Mouse (Mus musculus): ENCODE results near the gene Olfr294. TPM values are rescaled to one million over a fixed set of nuclear protein-coding genes. Genes with fewer than 3 reads are reported as not detected.

Gene Olfr294
- polyA plus RNA-seq (2016; fragmentation: Nextera tagmentation; extraction: Ambion mirVana) = not detected in 2 replicates

GRCm38 (mm10) chr7:86616543-86616942 is at the start of gene Olfr294:
Gene Olfr294 (minus strand): TSS chr7:86616643.
- Histone ChIP-seq H3K4me3 (no peak within 1 kb of the TSS), H3K36me3 (no peaks in the 10 kb centered on the region), H3K4me2 (replicated peaks) (no peak within 1 kb of the TSS), H3K9me3 (replicated peaks) (no peaks in the 10 kb centered on the region), H3K27ac (no peak within 1 kb of the TSS), H3K4me1 (no peaks in the 10 kb centered on the region), H3K9ac (no peak within 1 kb of the TSS), H3K27me3 (no peaks in the 10 kb centered on the region)
- 69% methylated on average over 2 of the region's 2 CpGs for WGBS
- no peak for ATAC-seq (ENCODE audit: low FRiP score)

DNA sequence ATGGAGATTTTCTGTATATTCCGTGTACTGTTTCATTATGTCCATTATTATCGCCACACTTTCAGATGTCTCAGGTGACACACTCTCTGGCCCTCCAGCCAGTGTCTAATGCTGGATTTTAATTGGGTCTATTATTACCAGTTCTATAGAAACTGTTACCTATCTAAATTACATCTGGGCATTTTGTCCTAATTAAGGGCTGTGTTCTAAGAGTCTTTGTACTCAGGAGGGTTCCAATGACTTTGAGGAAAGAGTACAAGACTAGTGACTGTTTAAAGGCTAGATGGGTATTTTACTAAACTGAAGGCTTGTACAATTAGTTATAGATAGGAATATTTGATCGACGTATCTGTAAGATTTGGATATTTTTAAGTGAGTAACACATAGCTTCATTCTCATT is 32.3 kb upstream of the Olfr294 start, which contains the start of gene Olfr293:
Olfr293 (plus strand) TSS at position 301 of the 400 bp plus-strand sequence.
- no peak within 1 kb of the TSS for H3K4me3 ChIP-seq
- no peaks in the 10 kb centered on the region for H3K27me3 ChIP-seq
- H3K9ac ChIP-seq = no peak within 1 kb of the TSS
- H3K36me3 ChIP-seq = no peaks in the 10 kb centered on the region
- no peaks in the 10 kb centered on the region for H3K4me1 ChIP-seq
- ATAC-seq (ENCODE audit: low FRiP score) = no peak
- no peaks in the 10 kb centered on the region for H3K9me3 ChIP-seq (replicated peaks)
- 91% methylated on average over 4 of the region's 4 CpGs for WGBS
- no peak within 1 kb of the TSS for H3K4me2 ChIP-seq (replicated peaks)
- no peak within 1 kb of the TSS for H3K27ac ChIP-seq

DNA sequence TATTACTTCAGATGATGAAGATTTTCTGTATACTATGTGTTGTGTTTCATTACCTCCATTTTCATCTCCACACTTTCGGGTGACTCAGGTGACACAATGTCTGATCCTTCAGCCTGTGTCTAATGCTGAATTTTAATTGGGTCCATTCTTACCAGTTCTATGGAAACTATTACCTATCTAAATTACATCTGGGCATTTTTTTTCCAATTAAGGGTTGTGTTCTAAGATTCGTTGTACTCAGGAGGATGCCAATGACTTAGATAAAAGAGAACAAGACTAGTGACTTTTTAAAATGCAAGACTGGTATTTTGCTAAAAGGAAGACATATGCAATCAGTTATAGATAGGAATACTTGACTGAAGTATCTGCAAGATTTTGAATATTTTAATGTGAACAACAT is 32.9 kb downstream of the Olfr294 start, which contains the start of gene Olfr295:
Olfr295 (plus strand) TSS at position 301 of the 400 bp plus-strand sequence.
- H3K27ac ChIP-seq = no peak within 1 kb of the TSS
- 85% methylated on average over 2 of the region's 2 CpGs for WGBS

More for the DNA sequence above, 32.9 kb downstream of the Olfr294 start, which contains the start of gene Olfr295:
- no peaks in the 10 kb centered on the region for H3K9me3 ChIP-seq (replicated peaks)
- no peak within 1 kb of the TSS for H3K4me2 ChIP-seq (replicated peaks)
- no peak within 1 kb of the TSS for H3K9ac ChIP-seq
- no peaks in the 10 kb centered on the region for H3K27me3 ChIP-seq
- no peaks in the 10 kb centered on the region for H3K36me3 ChIP-seq
- H3K4me1 ChIP-seq = no peaks in the 10 kb centered on the region
- ATAC-seq (ENCODE audit: low FRiP score) = no peak
- H3K4me3 ChIP-seq = no peak within 1 kb of the TSS

Other genes with a start within 250 kb of the Olfr294 start
- gene Olfr305, start 249.7 kb downstream of the Olfr294 start, polyA plus RNA-seq (2016; fragmentation: Nextera tagmentation; extraction: Ambion mirVana) = not detected in 2 replicates
- not detected in 2 replicates for gene Olfr304, start 230.0 kb downstream of the Olfr294 start, polyA plus RNA-seq (2016; fragmentation: Nextera tagmentation; extraction: Ambion mirVana)
- gene Olfr303, start 218.9 kb downstream of the Olfr294 start, polyA plus RNA-seq (2016; fragmentation: Nextera tagmentation; extraction: Ambion mirVana) = not detected in 2 replicates
- not detected in 2 replicates for gene Olfr301, start 212.8 kb downstream of the Olfr294 start, polyA plus RNA-seq (2016; fragmentation: Nextera tagmentation; extraction: Ambion mirVana)
- not detected in 2 replicates for gene Olfr299, start 156.7 kb downstream of the Olfr294 start, polyA plus RNA-seq (2016; fragmentation: Nextera tagmentation; extraction: Ambion mirVana)
- not detected in 2 replicates for gene Olfr298, start 124.2 kb downstream of the Olfr294 start, polyA plus RNA-seq (2016; fragmentation: Nextera tagmentation; extraction: Ambion mirVana)
- gene Olfr297, start 96.7 kb downstream of the Olfr294 start, polyA plus RNA-seq (2016; fragmentation: Nextera tagmentation; extraction: Ambion mirVana) = not detected in 2 replicates
- not detected in 2 replicates for gene Olfr295, start 32.8 kb downstream of the Olfr294 start, polyA plus RNA-seq (2016; fragmentation: Nextera tagmentation; extraction: Ambion mirVana)
- gene Olfr293, start 32.4 kb upstream of the Olfr294 start, polyA plus RNA-seq (2016; fragmentation: Nextera tagmentation; extraction: Ambion mirVana) = not detected in 2 replicates
- not detected in 2 replicates for gene Olfr292, start 71.7 kb upstream of the Olfr294 start, polyA plus RNA-seq (2016; fragmentation: Nextera tagmentation; extraction: Ambion mirVana)
- gene Folh1, start 159.3 kb upstream of the Olfr294 start, polyA plus RNA-seq (2016; fragmentation: Nextera tagmentation; extraction: Ambion mirVana) = 0.18 and 0.21 TPM in 2 replicates
- gene Vmn2r77, start 178.4 kb upstream of the Olfr294 start, polyA plus RNA-seq (2016; fragmentation: Nextera tagmentation; extraction: Ambion mirVana) = not detected in 2 replicates